Mouse (Mus musculus) erythroblast, embryonic 14.5 days (primary cell): ENCODE data around the gene Ptgis.

ENCODE experiments used
- GATA1 ChIP-seq: IDR thresholded peaks from 2 replicates; pipeline ENCODE4 v1.6.1; 2012; ENCODE audit warnings: low read length, inconsistent platforms, mixed read lengths
- TAL1 ChIP-seq: IDR thresholded peaks from 3 replicates; pipeline ENCODE4 v1.6.1; 2012; ENCODE audit warnings: low read length, inconsistent platforms, mixed read lengths

DNA sequence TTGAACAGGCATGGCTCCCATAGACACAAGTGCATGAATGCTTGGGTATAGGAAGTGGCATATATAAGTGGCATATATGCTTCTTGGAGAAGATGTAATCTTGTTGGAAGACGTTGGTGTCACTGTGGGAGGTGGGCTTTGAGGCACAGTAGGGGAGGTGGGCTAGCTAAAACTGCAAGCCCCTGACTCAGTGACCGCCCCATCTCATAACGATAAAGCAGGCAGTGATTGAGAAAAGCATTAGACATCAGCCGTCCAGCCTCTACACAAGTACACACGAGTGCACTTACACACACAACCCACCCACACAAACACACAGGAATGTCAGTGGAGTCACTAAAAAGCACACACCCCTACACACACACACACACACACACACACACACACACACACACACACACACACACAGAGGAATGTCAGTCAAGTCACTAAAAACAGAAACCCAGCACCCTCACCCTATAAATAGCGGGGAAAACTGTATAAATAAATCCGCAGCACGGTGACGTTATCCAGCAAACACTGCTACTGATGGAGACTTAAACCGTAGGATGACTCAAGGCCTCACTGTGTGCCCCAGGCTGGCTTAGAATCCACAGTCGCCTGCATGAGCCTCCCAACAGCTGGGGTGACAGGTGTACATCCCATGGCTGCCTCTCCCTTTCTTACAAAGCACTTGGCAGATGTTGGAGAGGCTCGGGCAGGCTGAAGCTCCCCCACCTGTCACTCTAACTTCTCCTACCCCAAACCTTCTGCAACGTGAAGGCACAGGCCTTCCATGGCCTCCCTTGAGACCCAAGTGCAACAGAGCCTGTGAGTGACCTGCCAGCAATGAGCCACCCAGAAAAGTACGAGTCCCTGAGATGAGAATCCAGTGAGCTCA lies 27.4 kb upstream of the Ptgis start:
- TF ChIP-seq GATA1 (no peak), TAL1 (no peak)
